Mouse (Mus musculus) limb, embryonic 15.5 days (tissue): ENCODE data around the gene Nsun2. TPM values are rescaled to one million over a fixed set of nuclear protein-coding genes. Genes with fewer than 3 reads are reported as not detected.
"Not testable (repeated sequence)": the region's sequence is repeated elsewhere in the genome, so short reads cannot be mapped to it uniquely, and the experiment has no call there.

Experiments
- ATAC-seq: fragments of 200-750 bp; cut with Nextera tagmentation; 2 replicates; pipeline ENCODE4 v1.8.0; 2017; ENCODE audit warnings: low read depth, moderate TSS enrichment; ENCODE audit not compliant: insufficient number of reproducible peaks, low FRiP score, low TSS enrichment
- H3K27ac ChIP-seq: fragments of 300-500 bp; sonication (generic); 2 replicates; pipeline ENCODE4 v1.5.1; 2015; ENCODE audit warnings: moderate library complexity, mild to moderate bottlenecking, inconsistent platforms
- H3K27me3 ChIP-seq: fragments of 300-500 bp; sonication (generic); 2 replicates; pipeline ENCODE4 v1.6.1; 2015; ENCODE audit warnings: inconsistent platforms
- H3K36me3 ChIP-seq: fragments of 300-500 bp; sonication (generic); 2 replicates; pipeline ENCODE4 v1.6.1; 2015; ENCODE audit warnings: inconsistent platforms
- H3K4me1 ChIP-seq: fragments of 300-500 bp; sonication (generic); 2 replicates; pipeline ENCODE4 v1.6.1; 2015; ENCODE audit warnings: inconsistent platforms
- H3K4me2 ChIP-seq: fragments of 300-500 bp; sonication (generic); 2 replicates; pipeline ENCODE4 v1.6.1; 2015; ENCODE audit warnings: mild to moderate bottlenecking, inconsistent platforms
- H3K4me3 ChIP-seq: fragments of 300-500 bp; sonication (generic); 2 replicates; pipeline ENCODE4 v1.5.1; 2015; ENCODE audit warnings: mild to moderate bottlenecking, inconsistent platforms
- H3K9ac ChIP-seq: fragments of 300-500 bp; sonication (generic); 2 replicates; pipeline ENCODE4 v1.6.1; 2015; ENCODE audit warnings: inconsistent platforms
- H3K9me3 ChIP-seq: fragments of 300-500 bp; sonication (generic); 2 replicates; pipeline ENCODE4 v1.6.1; 2016; ENCODE audit warnings: inconsistent platforms
- WGBS: fragments of 180-500 bp; shearing (Covaris S2); methylation state at CpG from one replicate; pipeline ENCODE4 v1.1.7; 2015; 5-methylcytosine and 5-hydroxymethylcytosine counted together
- polyA plus RNA-seq: library from polyadenylated mRNA; unstranded; fragments of >200 nt; fragmentation: Nextera tagmentation; extraction: Ambion mirVana; gene quantifications from 2 replicates; pipeline ENCODE4 v1.2.1, GENCODE M21; 2015

The Nsun2 gene
- polyA plus RNA-seq, 1 experiment from 2014 or later, result 136 TPM

DNA sequence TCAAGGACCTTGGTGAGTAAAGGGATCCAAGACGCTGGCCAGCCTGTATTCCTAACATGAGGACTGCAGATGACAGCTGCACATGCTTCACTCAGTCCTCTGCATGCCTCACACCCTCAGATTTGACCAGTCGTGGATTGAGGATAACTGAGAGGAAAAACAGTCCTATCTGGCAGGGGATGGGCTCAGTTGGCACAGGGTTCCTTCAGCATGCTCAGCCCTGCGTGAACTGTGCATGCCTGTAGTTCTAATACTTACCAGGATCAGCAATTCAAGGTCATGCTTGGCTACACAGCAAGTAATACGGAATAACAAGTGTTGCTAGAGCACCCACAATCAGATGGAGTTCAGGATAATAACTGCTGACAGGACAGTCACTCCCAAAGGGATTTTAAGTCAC, 98.1 kb downstream of the Nsun2 start:
- H3K27ac ChIP-seq, result no peak overlapping the region
- no peaks in the 10 kb centered on the region for H3K9me3 ChIP-seq
- H3K27me3 ChIP-seq, result no peaks in the 10 kb centered on the region
- no peak overlapping the region for H3K4me2 ChIP-seq
- H3K4me3 ChIP-seq, result no peak overlapping the region
- WGBS, result 87% methylated on average over 4 of the region's 4 CpGs
- no peak for ATAC-seq
- no peaks in the 10 kb centered on the region for H3K4me1 ChIP-seq
- no peak overlapping the region for H3K9ac ChIP-seq
- peaks cover 99% of the 10 kb centered on the region for H3K36me3 ChIP-seq

DNA sequence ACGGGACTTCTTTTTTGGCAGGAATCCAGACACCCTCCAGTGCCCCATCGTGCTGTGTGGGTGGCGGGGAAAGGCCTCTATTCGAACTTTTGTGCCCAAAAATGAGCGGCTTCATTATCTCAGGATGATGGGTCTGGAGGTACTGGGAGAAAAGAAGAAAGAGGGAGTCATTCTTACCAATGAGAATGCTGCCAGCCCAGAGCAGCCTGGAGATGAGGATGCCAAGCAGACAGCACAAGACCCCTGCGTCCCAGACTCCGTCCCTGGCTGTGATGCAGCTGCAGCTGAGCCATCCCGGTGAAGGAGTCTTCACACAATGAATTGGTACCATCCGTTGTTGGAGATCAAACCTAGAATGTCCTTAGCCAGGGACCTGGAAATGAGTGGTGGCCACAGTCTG, 100.0 kb downstream of the Nsun2 start:
- Histone ChIP-seq H3K9ac (no peak overlapping the region), H3K4me1 (no peaks in the 10 kb centered on the region), H3K27ac (no peak overlapping the region), H3K9me3 (no peaks in the 10 kb centered on the region), H3K36me3 (peaks cover 97% of the 10 kb centered on the region), H3K4me2 (no peak overlapping the region), H3K27me3 (no peaks in the 10 kb centered on the region), H3K4me3 (no peak overlapping the region)
- no peak for ATAC-seq
- 92% methylated on average over 9 of the region's 9 CpGs for WGBS

DNA sequence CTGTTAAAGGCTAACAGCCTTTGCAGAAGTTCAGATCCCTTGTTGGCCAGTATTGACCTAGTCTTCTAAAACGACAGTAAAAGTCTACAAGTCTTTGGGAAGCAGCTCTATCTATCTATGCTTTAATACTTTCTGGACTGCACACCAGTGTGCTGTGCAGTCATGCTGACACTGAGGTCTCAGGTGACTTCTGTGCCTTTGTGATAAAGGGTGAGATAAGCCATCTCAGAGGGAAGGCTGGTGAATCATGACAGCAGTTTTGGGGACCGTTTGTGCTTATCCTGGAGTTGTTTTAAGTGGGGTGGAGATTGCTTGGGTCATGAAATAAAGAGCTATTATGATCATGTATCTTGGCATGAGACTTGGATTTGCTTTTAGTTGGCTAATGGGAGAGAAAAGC, 100.4 kb downstream of the Nsun2 start:
- no peak for ATAC-seq
- H3K36me3 ChIP-seq, result peaks cover 97% of the 10 kb centered on the region
- no peaks in the 10 kb centered on the region for H3K9me3 ChIP-seq
- H3K27ac ChIP-seq, result no peak overlapping the region
- no peaks in the 10 kb centered on the region for H3K4me1 ChIP-seq
- no peak overlapping the region for H3K4me3 ChIP-seq
- no peak overlapping the region for H3K4me2 ChIP-seq
- 87% methylated on average over 2 of the region's 2 CpGs for WGBS
- H3K27me3 ChIP-seq, result no peaks in the 10 kb centered on the region
- H3K9ac ChIP-seq, result no peak overlapping the region

DNA sequence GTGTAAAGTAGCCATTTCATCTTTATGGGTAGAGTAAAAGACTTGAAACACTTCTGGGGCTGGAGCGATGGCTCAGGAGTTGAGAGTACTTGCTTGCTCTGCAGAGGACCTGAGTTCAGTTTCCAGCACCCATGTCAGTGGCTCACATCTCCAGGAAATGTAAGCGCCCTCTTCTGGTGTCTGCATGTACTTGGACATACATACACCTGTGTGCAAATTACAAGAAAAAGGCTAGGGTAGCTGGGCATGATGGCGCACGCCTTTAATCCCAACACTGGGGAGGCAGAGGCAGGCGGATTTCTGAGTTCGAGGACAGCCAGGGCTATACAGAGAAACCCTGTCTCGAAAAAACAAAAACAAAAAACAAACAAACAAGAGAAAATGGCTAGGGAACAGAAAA, 102.3 kb downstream of the Nsun2 start:
- H3K36me3 ChIP-seq, result peaks cover 94% of the 10 kb centered on the region
- H3K4me1 ChIP-seq, H3K4me3 ChIP-seq, ATAC-seq, H3K4me2 ChIP-seq, H3K9me3 ChIP-seq, H3K9ac ChIP-seq, H3K27ac ChIP-seq, H3K27me3 ChIP-seq: not testable (repeated sequence)
- 93% methylated on average over 7 of the region's 7 CpGs for WGBS

DNA sequence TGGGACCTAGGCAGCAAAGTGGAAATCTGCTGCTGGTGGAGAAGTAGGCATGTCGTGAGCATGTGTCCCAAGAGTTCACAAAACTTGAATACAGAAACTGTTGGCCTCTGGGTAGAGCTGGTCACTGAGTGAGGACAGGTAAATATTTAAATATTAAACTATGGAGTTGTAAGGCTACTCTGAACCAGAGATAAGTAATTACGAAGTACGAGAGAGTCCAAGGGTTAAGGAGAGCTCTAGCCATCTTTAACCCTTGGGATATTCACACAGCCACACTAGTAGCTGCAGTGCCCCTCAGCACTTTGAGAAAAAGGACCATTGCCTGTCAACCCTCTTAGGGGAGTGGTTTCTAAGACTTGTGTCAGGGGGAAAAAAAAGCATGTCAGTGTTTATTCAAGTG, 102.8 kb downstream of the Nsun2 start:
- Histone ChIP-seq H3K9ac (no peak overlapping the region), H3K9me3 (no peaks in the 10 kb centered on the region), H3K4me3 (no peak overlapping the region), H3K36me3 (peaks cover 90% of the 10 kb centered on the region), H3K4me1 (no peaks in the 10 kb centered on the region), H3K27me3 (no peaks in the 10 kb centered on the region), H3K4me2 (no peak overlapping the region), H3K27ac (no peak overlapping the region)
- ATAC-seq, result no peak
- WGBS, result 87% methylated on average over 3 of the region's 3 CpGs

DNA sequence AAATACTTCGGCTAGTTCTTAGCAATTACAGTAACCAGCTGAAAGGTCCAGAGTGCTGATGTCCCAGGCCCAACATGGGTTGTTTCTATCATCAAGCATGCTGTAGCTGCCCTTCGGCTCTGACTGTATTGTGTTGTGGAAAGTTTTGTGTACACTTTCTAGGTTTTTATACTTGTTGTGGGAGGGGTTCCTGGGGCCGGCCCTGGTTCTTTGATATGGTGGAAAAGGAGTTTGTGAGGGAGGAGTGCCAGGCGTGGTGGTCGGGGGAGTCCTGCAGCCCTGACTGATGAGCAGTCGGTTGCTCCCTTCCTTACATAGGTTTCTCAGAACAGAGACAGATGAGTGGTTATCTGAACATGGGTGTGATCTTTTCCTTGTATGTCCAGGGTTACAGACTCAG, 103.3 kb downstream of the Nsun2 start:
- 87% methylated on average over 6 of the region's 6 CpGs for WGBS
- Histone ChIP-seq H3K36me3 (peaks cover 85% of the 10 kb centered on the region), H3K4me3 (no peak overlapping the region), H3K4me1 (no peaks in the 10 kb centered on the region), H3K27ac (no peak overlapping the region), H3K9ac (no peak overlapping the region), H3K27me3 (no peaks in the 10 kb centered on the region), H3K9me3 (no peaks in the 10 kb centered on the region), H3K4me2 (no peak overlapping the region)
- ATAC-seq, result no peak

DNA sequence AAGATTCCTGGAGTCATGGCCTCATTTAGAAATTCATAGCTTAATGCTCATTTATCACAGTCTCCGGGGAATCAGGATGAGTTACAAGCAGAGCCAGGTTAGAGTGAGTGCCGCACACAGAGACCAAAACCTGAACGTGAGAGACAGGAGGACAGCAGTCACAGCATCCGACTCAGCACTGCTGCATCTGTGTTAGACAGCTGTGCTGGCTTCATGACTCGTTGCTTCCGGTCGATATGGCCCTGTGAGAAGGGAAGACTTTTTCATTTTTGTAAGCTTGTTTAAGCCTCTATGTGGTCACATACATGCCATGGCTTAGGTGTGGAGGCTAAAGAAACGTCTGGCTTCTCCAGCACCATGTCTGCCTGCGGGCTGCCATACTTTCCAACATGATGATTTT, 104.1 kb downstream of the Nsun2 start:
- no peak overlapping the region for H3K27ac ChIP-seq
- peaks cover 77% of the 10 kb centered on the region for H3K36me3 ChIP-seq
- WGBS, result 84% methylated on average over 9 of the region's 9 CpGs
- H3K27me3 ChIP-seq, result no peaks in the 10 kb centered on the region
- H3K4me3 ChIP-seq, result no peak overlapping the region
- H3K9ac ChIP-seq, result no peak overlapping the region
- no peaks in the 10 kb centered on the region for H3K4me1 ChIP-seq
- no peak for ATAC-seq
- no peak overlapping the region for H3K4me2 ChIP-seq
- H3K9me3 ChIP-seq, result no peaks in the 10 kb centered on the region

DNA sequence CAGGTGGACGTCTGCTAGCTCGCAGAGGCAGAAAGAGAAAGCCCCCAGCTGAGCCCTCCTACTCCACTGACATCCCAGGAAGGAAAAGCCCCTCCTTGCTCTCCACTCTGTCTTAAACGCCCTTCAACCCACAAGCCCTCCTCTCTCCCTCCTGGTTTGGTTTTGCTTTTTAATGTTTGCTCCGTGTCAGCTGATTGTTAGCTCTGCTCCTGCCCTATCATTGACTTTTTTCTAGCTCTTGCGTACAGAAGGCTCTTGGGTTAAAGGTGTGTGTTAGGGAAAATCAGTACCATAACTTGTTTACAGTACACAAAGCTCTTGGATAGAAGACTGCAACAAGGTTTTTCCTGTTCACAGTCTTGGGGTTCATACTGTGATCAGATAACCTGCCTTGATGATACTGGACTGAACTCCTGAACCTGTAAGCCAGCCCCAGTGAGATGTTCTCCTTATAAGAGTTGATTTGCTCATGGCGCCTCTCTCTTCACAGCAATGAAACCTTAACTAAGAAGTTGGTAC, 104.6 kb downstream of the Nsun2 start:
- 82% methylated on average over 6 of the region's 6 CpGs for WGBS
- ATAC-seq, result no peak
- Histone ChIP-seq H3K4me3 (no peak overlapping the region), H3K9ac (no peak overlapping the region), H3K27ac (no peak overlapping the region), H3K9me3 (no peaks in the 10 kb centered on the region), H3K4me1 (no peaks in the 10 kb centered on the region), H3K4me2 (no peak overlapping the region), H3K36me3 (peaks cover 73% of the 10 kb centered on the region), H3K27me3 (no peaks in the 10 kb centered on the region)

DNA sequence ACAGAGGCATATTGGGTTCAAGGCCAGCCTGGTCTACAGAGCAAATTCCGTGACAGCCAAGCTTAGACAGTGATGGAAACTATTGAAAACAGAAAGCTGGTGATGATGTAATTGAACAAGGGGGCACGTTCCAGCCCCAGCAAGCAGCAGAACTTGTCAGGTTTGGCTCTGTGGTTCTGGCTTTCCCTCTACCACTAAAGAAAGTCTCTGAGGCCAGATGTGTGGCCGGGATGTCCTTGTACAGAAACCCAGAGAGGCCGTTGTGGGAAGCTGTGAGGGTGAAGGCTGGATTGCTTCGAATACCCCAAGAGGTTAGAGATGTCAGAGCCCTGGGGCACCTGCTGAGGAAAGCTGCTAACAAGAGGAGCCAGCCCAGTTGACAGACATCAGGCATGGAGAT, 105.7 kb downstream of the Nsun2 start:
- no peak overlapping the region for H3K27ac ChIP-seq
- no peak overlapping the region for H3K4me2 ChIP-seq
- ATAC-seq, result no peak
- H3K9me3 ChIP-seq, result no peaks in the 10 kb centered on the region
- H3K4me3 ChIP-seq, result no peak overlapping the region
- H3K27me3 ChIP-seq, result no peaks in the 10 kb centered on the region
- 84% methylated on average over 5 of the region's 5 CpGs for WGBS
- H3K4me1 ChIP-seq, result no peaks in the 10 kb centered on the region
- H3K9ac ChIP-seq, result no peak overlapping the region
- H3K36me3 ChIP-seq, result peaks cover 62% of the 10 kb centered on the region

DNA sequence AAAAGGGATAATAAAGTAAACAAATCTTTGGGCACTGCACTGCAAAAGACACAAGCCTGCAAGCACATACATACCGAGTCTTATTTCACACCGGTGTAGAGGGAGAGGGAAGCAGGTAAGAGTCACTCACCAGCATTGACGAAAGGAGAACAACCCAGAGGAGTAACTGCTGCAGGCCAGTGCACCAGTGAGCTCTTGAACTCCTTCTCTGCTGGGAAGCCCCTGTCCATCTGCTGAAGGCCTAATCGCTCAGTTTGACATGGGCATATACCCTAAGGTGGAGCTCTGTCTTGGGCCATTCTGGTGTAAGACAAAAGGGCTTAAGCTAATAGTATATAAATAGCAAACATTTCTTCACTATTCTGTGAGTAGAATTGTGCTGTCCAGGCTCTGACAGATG, 106.6 kb downstream of the Nsun2 start:
- Histone ChIP-seq H3K9ac (no peak overlapping the region), H3K9me3 (no peaks in the 10 kb centered on the region), H3K4me1 (no peaks in the 10 kb centered on the region), H3K4me3 (no peak overlapping the region), H3K4me2 (no peak overlapping the region), H3K36me3 (peaks cover 53% of the 10 kb centered on the region), H3K27me3 (no peaks in the 10 kb centered on the region), H3K27ac (no peak overlapping the region)
- no peak for ATAC-seq
- WGBS, result 94% methylated on average over 4 of the region's 4 CpGs

DNA sequence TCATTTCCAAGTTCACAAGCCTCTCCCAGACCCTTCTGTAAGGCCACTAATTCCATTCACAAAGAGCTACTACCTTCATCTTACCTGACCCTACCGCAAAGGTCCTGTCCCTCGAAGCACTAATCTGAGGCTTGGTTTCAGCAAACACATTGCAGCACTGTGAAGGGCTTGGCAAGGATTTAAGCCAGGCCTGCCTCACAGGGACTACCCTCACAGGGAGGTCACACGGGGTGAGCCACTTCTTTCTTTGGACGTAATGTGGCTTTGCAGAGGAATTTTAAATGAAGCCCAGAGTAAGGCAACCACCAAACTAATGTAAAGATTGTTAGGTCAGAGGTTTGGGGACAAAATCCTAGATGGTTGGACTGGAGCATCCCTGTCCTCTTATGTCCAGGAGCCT, 107.0 kb downstream of the Nsun2 start:
- 86% methylated on average over 4 of the region's 4 CpGs for WGBS
- H3K27me3 ChIP-seq, result no peaks in the 10 kb centered on the region
- peaks cover 49% of the 10 kb centered on the region for H3K36me3 ChIP-seq
- ATAC-seq, result no peak
- no peak overlapping the region for H3K4me3 ChIP-seq
- H3K9ac ChIP-seq, result no peak overlapping the region
- no peaks in the 10 kb centered on the region for H3K4me1 ChIP-seq
- H3K27ac ChIP-seq, result no peak overlapping the region
- H3K4me2 ChIP-seq, result no peak overlapping the region
- no peaks in the 10 kb centered on the region for H3K9me3 ChIP-seq

DNA sequence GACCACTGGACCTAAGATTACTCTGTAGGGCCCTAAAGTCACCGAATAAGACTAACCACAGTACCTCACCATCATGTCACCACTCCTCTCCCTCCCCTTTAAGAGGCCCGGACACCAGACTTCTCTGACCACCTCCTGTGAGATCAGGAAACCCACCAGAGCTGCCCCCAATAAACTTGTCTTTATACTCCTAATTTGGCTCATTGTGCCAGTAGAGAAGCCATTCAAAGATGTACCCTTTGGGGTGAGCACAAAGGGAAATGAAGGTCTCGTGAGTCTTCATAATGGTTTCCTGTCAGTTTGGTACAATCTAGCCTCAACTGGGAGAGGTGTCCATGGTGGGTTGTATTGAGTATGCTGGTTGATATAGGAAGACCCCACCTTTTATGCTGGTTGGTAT, 107.5 kb downstream of the Nsun2 start:
- Histone ChIP-seq H3K36me3 (peaks cover 44% of the 10 kb centered on the region), H3K9ac (no peak overlapping the region), H3K4me1 (no peaks in the 10 kb centered on the region), H3K27ac (no peak overlapping the region), H3K27me3 (no peaks in the 10 kb centered on the region), H3K4me2 (no peak overlapping the region), H3K4me3 (no peak overlapping the region), H3K9me3 (no peaks in the 10 kb centered on the region)
- 78% methylated on average over 3 of the region's 3 CpGs for WGBS
- ATAC-seq, result no peak

DNA sequence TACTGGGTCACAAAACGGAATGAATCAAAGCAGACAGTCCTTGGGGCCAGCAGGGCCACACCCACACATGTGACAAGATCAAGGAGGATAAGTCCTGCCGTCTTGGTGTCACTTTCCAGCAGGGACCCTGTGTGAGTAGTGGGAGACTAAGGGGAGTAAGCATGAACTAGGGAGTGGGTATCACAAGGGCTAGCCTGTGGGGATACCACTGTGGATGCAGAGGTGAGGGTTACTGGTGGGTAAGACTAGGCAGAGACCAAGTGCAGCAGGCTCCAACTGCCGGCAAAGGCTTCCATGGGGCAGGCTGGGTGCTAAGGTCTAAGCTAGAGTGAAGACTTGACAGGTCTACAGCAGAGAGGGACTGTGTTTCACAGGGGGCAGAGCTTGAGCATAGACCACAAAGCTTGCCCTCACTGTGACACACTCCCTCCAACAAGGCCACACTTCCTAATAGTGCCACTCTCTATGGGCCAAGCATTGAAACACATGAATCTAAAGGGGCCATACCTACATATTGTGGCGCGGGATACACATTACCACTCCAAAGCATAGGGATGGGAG, 109.2 kb downstream of the Nsun2 start:
- 77% methylated on average over 5 of the region's 5 CpGs for WGBS
- Histone ChIP-seq H3K27me3 (no peaks in the 10 kb centered on the region), H3K9me3 (no peaks in the 10 kb centered on the region), H3K4me2 (no peak overlapping the region), H3K36me3 (peaks cover 29% of the 10 kb centered on the region), H3K27ac (no peak overlapping the region), H3K4me3 (no peak overlapping the region), H3K9ac (no peak overlapping the region), H3K4me1 (0 out of 2 replicates have a peak, but pooled peaks cover 3% of the 10 kb centered on the region)
- 0 out of 2 replicates have a peak, but pooled peaks have one; percentile 14 for ATAC-seq
